Mouse (Mus musculus) spleen, postnatal 4 days (tissue): Measurements from ENCODE around the gene Gm47429.
"Not testable (repeated sequence)": the region's sequence is repeated elsewhere in the genome, so short reads cannot be mapped to it uniquely, and the experiment has no call there.

Source experiments
- DNase-seq, 2 experiments: peaks; one replicate each; pipeline ENCODE4 v3.0.0; 2022; ENCODE audit warnings: low spot score in 2 of 2

The Gm47429 gene

GRCm38 (mm10) chr13:50443812-50444211 is at the start of gene Gm47429:
TSS of gene Gm47429 (minus strand) at chr13:50443912.
- DNase-seq, result no peak

- DNase-seq, result not testable (repeated sequence)
Observed at GRCm38 (mm10) chr13:50488510-50488909, 44.8 kb upstream of the Gm47429 start.

- DNase-seq, result no peak
Observed at GRCm38 (mm10) chr13:50467007-50467406, 23.3 kb upstream of the Gm47429 start, which contains the start of gene Nutm2. TSS of gene Nutm2 (plus strand) at chr13:50467307.

- no peak for DNase-seq
Observed at GRCm38 (mm10) chr13:50464621-50465562, 21.2 kb upstream of the Gm47429 start.

- DNase-seq, result not testable (repeated sequence)
Observed at GRCm38 (mm10) chr13:50460433-50460832, 16.7 kb upstream of the Gm47429 start.

- no peak for DNase-seq
Observed at GRCm38 (mm10) chr13:50453426-50453825, 9.7 kb upstream of the Gm47429 start.

- DNase-seq, result not testable (repeated sequence)
Observed at GRCm38 (mm10) chr13:50452266-50452665, 8.6 kb upstream of the Gm47429 start.

- no peak for DNase-seq
Observed at GRCm38 (mm10) chr13:50445261-50445660, 1.5 kb upstream of the Gm47429 start.

GRCm38 (mm10) chr13:50426686-50427085 is 17.0 kb downstream of the Gm47429 start:
- DNase-seq, result no peak

- no peak for DNase-seq
Observed at GRCm38 (mm10) chr13:50424517-50424916, 19.2 kb downstream of the Gm47429 start.

- DNase-seq, result no peak
Observed at GRCm38 (mm10) chr13:50423625-50424209, 20.0 kb downstream of the Gm47429 start.

GRCm38 (mm10) chr13:50418421-50418820 is 25.3 kb downstream of the Gm47429 start:
- DNase-seq, result no peak

- peak; percentile 47 to 78 for DNase-seq
Observed at GRCm38 (mm10) chr13:50417389-50418183, 26.1 kb downstream of the Gm47429 start, which contains the start of gene Fbxw17. TSS of gene Fbxw17 (plus strand) at chr13:50417864.
